Mouse (Mus musculus): ENCODE measurements at regions not wholly inside any gene's neighbourhood (a gene's known extent, or its start where the extent isn't known, plus 50 kb on each side); places are given as distances from the start of the nearest gene placed in this dataset.

DNA sequence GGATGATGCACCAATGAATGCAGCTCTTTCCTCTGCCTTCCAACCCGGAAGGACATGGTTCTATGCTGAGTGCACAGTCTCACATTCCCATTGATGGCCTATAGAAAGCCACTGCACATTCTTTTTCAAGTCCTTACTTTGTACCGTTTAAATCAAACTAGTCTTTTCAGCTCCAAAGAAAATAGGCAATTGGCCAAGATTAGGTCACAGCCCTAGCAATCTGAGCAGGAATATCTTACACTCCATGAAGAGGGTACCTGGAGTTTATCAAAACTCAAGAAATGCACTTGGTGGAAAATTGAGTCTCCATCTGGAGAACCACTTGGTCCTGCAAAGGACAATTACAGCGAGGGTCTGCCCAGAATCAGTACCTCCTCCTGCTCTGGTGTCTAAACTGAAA lies 253.4 kb downstream of the Sox4 start:
- Histone ChIP-seq H3K9me3 (no peaks in the 10 kb centered on the region), H3K27me3 (no peaks in the 10 kb centered on the region), H3K9ac (no peak overlapping the region), H3K27ac (replicated peaks) (no peak overlapping the region), H3K4me2 (no peak overlapping the region), H3K4me3 (no peak overlapping the region), H3K36me3 (no peaks in the 10 kb centered on the region), H3K4me1 (replicated peaks) (peaks cover 10% of the 10 kb centered on the region)
- ATAC-seq (ENCODE audit: low FRiP score, low read depth), result 0 out of 2 replicates have a peak, but pooled peaks have one; percentile 15
- WGBS, result 73% methylated on average over 3 of the region's 3 CpGs

DNA sequence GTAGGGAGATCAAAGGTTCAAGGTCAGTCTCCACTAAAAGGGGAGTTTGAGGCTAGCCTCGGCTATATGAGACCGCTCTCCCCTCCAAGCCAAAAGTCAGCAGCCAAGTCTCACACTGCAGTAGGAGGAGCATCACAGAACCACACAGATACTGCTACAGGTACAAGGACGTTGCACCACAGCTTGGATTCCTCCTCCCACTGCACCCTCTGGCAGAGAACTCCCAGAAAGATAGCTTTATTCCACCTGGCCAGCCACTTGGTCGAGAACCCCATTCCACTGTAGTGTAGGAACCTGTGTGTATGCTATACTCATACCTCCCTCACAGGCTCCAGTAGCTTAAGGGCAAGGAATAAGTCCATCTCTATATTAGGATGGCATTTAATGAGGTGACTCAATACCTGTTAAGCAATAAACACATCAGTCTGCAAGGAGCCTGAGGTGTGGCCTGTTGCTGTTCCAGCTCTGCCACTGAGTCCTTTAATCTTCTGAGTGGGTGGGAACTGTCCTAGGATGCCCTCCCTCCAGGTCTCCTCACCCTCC lies 254.0 kb downstream of the Sox4 start:
- H3K4me3 ChIP-seq, result no peak overlapping the region
- H3K9me3 ChIP-seq, result no peaks in the 10 kb centered on the region
- peaks cover 10% of the 10 kb centered on the region for H3K4me1 ChIP-seq (replicated peaks)
- H3K9ac ChIP-seq, result no peak overlapping the region
- WGBS, result 96% methylated on average over 4 of the region's 4 CpGs
- no peak overlapping the region for H3K4me2 ChIP-seq
- ATAC-seq (ENCODE audit: low FRiP score, low read depth), result peak; percentile 30; the same call in 1 of the 2 replicates
- no peak overlapping the region for H3K27ac ChIP-seq (replicated peaks)
- no peaks in the 10 kb centered on the region for H3K27me3 ChIP-seq
- no peaks in the 10 kb centered on the region for H3K36me3 ChIP-seq

DNA sequence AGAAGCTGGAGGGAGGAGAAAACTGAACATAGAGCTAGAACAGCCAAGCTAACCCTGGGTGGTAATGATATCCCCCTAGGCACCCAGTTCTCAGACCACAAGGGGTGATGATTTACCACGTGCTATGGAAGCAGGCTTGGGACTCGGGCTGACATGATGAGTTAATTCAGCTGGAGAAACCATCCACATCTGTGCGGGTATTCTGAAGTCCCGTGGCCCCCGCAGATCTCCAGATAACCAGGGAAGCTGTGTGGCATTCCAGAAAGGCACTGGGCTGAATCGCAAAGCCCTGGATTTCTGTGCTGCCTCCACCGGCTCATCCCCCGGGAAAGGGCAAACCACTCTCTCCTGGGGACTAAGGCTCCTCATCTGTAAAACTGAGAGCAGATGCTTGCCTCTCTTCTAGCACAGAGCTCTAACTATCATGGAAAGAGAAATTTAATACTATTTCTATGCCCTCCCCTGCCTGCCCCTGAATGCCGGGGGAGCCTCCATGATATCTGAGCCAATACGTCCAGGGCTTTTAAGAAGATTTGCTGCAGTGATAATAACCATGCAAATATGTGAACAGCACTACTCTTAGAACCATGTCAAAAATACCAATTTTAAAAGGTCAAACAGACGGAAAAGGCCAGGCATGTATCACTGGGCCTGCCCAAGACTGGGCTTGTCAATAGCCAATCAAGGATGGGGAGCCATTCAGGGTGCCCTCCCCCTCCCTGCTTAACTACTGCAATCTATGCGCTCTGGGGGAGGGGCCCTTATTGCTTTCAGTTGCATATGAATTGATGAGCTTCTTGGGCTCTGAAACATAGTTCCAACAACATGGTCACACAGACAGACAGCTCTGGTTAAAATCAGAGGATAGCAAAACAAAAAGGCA lies 255.5 kb downstream of the Sox4 start:
- Histone ChIP-seq H3K36me3 (no peaks in the 10 kb centered on the region), H3K4me3 (no peak overlapping the region), H3K27ac (replicated peaks) (no peak overlapping the region), H3K4me1 (replicated peaks) (peaks cover 10% of the 10 kb centered on the region), H3K9me3 (no peaks in the 10 kb centered on the region), H3K4me2 (no peak overlapping the region), H3K9ac (no peak overlapping the region), H3K27me3 (no peaks in the 10 kb centered on the region)
- 19% methylated on average over 12 of the region's 12 CpGs for WGBS
- peak; percentile 50; the same call in 1 of the 2 replicates for ATAC-seq (ENCODE audit: low FRiP score, low read depth)

DNA sequence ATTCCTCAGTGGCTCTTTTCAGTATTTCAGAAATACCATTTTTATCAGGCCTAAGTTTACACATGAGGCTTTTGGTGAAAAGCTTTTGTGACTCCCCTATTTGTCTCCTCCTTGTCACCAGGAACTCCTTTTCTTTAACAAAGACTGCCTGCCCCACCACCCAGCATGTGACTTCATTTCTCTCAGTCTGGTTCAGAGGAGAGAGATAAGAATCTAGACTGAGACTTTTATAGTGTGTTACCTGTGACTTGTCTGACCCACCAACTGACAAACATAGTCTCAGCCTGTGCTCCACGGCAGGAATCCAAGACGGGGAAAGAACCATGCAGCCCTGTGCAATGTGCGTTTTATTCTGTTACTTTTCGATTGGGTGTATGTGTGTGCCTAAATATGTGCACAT lies 260.4 kb downstream of the Sox4 start:
- 64% methylated on average over 4 of the region's 4 CpGs for WGBS
- Histone ChIP-seq H3K9ac (no peak overlapping the region), H3K27me3 (no peaks in the 10 kb centered on the region), H3K4me1 (replicated peaks) (peaks cover 6% of the 10 kb centered on the region), H3K4me3 (no peak overlapping the region), H3K9me3 (no peaks in the 10 kb centered on the region), H3K36me3 (no peaks in the 10 kb centered on the region), H3K27ac (replicated peaks) (no peak overlapping the region), H3K4me2 (no peak overlapping the region)
- no peak for ATAC-seq (ENCODE audit: low FRiP score, low read depth)

DNA sequence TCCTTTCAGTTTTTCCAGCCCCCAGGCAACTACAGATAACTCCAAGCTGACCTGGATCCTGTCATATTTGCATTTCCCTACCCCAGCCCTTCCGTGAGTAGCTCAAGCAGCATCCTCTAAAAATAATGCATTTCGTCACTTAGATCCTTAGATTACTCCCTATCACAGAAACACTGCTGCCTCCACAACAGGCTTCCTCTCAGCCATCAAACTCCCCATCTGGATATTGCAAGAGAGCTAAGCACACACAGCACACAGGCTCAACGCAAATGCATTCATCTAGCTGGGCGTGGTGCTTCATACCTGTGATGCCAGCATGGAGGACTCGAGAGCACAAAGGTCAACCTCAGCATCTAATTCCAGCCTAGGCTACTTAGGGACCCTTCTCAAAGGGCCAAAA lies 260.9 kb downstream of the Sox4 start:
- no peaks in the 10 kb centered on the region for H3K36me3 ChIP-seq
- H3K4me1 ChIP-seq (replicated peaks), result peaks cover 1% of the 10 kb centered on the region
- H3K9me3 ChIP-seq, result no peaks in the 10 kb centered on the region
- H3K9ac ChIP-seq, result no peak overlapping the region
- no peaks in the 10 kb centered on the region for H3K27me3 ChIP-seq
- 71% methylated on average over 5 of the region's 5 CpGs for WGBS
- ATAC-seq (ENCODE audit: low FRiP score, low read depth), result no peak
- no peak overlapping the region for H3K4me2 ChIP-seq
- H3K27ac ChIP-seq (replicated peaks), result no peak overlapping the region
- H3K4me3 ChIP-seq, result no peak overlapping the region

DNA sequence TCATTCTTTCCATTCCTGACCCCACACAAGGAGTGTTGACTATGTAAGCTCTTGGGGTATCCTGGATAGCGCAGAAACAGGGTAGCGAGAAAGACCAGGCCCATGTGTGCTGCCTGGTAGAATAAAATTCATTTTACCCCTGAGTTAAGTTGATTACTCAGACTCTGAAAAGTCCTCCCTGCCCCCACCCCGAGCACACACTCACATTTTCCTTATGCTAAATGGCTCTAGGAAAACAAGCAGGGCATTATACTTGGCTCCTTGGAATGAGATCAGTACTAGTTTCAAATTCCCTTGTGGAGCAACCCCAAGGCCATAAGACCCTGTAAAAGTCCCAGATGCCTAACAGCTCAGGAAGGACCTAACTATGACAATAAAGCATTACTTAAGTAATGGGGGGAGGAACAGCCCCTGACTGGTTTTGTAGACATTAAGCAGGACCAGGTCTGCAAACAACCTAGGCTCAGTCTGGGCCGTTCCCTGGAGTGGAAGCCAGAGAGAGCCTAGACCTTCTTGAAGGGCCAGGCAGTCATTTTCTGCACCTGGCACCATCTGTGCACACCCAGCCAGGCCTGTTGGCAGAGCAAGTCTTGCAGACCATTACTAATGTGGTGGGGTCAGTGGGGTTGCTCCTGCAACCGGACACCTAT lies 262.9 kb downstream of the Sox4 start:
- Histone ChIP-seq H3K27ac (replicated peaks) (peak overlapping the region; percentile 14; the same call in 1 of the 2 replicates), H3K4me3 (no peak overlapping the region), H3K36me3 (no peaks in the 10 kb centered on the region), H3K27me3 (no peaks in the 10 kb centered on the region), H3K9ac (no peak overlapping the region), H3K4me2 (no peak overlapping the region), H3K9me3 (no peaks in the 10 kb centered on the region), H3K4me1 (replicated peaks) (no peaks in the 10 kb centered on the region; the same call in 1 of the 2 replicates)
- WGBS, result 61% methylated on average over 5 of the region's 5 CpGs
- ATAC-seq (ENCODE audit: low FRiP score, low read depth), result 0 out of 2 replicates have a peak, but pooled peaks have one; percentile 30

DNA sequence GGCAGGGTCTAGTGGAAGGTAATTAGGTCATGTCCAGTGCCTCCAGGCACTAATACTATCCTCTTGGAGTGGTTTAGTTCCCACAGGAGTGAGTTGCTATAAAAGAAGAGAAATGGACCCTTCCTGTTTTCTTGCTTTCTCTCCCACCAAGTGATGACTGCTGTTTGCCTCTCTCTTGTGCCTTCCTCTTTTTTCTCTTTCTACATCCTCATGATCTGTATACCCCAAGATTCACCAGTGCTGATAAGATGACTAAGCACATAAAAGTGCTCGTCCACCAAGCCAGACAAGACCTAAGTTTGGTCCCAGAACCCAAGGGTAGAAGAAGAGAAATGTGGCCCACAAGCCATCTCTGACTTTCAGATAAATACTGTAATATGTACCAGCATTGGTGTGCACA lies 265.7 kb downstream of the Sox4 start:
- Histone ChIP-seq H3K4me3 (no peak overlapping the region), H3K27me3 (no peaks in the 10 kb centered on the region), H3K9ac (no peak overlapping the region), H3K27ac (replicated peaks) (no peak overlapping the region), H3K9me3 (no peaks in the 10 kb centered on the region), H3K4me2 (no peak overlapping the region), H3K4me1 (replicated peaks) (no peaks in the 10 kb centered on the region; the same call in 1 of the 2 replicates), H3K36me3 (no peaks in the 10 kb centered on the region)
- ATAC-seq (ENCODE audit: low FRiP score, low read depth), result no peak
- 100% methylated on average over 1 of the region's 1 CpGs for WGBS

DNA sequence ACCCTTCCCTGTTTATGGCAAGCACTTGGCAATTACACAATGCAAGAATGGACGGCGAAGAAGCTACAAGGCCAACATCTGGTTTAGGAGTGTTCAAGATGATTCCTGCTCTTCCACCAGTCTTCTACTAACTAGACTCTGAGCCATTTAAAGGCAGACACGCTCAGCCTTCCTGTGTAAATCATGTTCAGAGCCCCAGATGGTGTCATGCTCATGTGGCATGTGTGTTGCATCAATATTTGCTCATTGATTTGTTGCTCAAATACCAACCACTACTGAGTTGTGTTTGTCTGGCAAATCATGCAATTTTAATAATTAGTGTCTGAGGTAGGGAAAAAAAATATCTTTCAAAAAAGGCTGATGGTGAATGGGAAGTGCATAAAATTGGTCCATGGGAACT lies 269.2 kb downstream of the Sox4 start:
- no peaks in the 10 kb centered on the region for H3K4me1 ChIP-seq (replicated peaks)
- no peak for ATAC-seq (ENCODE audit: low FRiP score, low read depth)
- H3K27ac ChIP-seq (replicated peaks), result no peak overlapping the region
- H3K4me3 ChIP-seq, result no peak overlapping the region
- H3K9ac ChIP-seq, result no peak overlapping the region
- 88% methylated on average over 3 of the region's 3 CpGs for WGBS
- H3K4me2 ChIP-seq, result no peak overlapping the region
- H3K36me3 ChIP-seq, result no peaks in the 10 kb centered on the region
- no peaks in the 10 kb centered on the region for H3K27me3 ChIP-seq
- H3K9me3 ChIP-seq, result no peaks in the 10 kb centered on the region

DNA sequence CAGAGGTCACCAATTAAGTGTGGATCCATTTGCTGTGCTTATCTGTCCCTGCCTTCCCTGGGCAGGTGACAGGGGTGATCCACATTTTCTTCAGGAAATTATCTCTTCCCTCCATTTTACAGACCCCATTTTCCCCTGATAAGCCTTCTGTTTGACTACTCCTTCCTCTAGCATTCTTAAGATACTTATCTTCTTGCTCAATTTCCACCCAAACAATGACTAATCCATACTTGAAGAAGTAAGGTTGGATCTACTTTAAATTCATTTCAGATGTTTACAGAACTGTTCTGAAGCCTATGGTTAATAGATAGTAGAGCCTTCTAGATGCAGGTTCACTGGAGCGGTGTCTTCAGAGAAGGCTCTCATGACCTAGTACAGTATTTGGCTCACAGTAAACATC lies 273.2 kb downstream of the Sox4 start:
- Histone ChIP-seq H3K4me2 (no peak overlapping the region), H3K4me1 (replicated peaks) (no peaks in the 10 kb centered on the region), H3K36me3 (no peaks in the 10 kb centered on the region), H3K27me3 (no peaks in the 10 kb centered on the region), H3K9ac (no peak overlapping the region), H3K9me3 (no peaks in the 10 kb centered on the region), H3K4me3 (no peak overlapping the region), H3K27ac (replicated peaks) (no peak overlapping the region)
- 90% methylated on average over 1 of the region's 1 CpGs for WGBS
- no peak for ATAC-seq (ENCODE audit: low FRiP score, low read depth)

DNA sequence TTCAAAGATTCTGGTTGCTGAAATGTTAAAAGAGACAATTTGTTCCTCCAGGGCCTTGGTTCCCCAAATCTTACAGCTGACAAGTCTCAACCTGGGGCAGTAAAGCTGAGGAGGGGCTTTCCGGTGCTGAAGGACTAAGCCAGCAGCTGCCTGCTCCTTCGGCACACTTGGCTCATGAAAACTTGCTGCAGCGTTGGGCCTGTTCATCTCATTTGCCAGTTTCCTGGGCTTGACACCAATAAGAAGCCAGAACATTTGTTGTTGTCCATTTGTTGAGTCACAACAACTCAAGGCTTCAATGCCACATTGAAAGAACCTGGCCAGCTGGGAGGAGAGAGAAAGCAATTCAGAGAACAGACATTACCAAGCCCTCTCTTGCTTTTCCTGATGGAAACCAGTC lies 279.9 kb downstream of the Sox4 start:
- Histone ChIP-seq H3K9ac (no peak overlapping the region), H3K9me3 (no peaks in the 10 kb centered on the region), H3K36me3 (no peaks in the 10 kb centered on the region), H3K4me3 (no peak overlapping the region), H3K27me3 (no peaks in the 10 kb centered on the region), H3K27ac (replicated peaks) (no peak overlapping the region), H3K4me2 (no peak overlapping the region), H3K4me1 (replicated peaks) (no peaks in the 10 kb centered on the region)
- WGBS, result 78% methylated on average over 3 of the region's 3 CpGs
- no peak for ATAC-seq (ENCODE audit: low FRiP score, low read depth)

DNA sequence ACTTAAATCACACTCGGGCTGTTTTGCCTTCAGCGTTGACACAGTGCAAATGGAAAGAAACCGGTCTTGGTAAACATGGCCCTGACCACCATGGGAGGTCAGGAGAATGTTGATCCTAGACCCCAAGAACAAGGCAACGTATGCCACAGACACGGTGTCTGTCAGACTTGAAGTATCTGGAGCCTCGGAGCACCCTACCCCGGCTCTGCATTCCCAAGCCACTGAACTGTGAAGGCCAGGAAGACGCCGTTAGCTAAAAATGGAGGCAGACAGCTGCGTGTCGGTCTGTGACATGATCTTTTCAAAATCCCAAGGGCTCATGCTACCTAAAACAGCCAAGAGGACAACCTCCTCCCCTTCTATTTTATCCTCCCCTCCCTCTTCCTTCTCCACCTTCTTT lies 282.0 kb downstream of the Sox4 start:
- Histone ChIP-seq H3K27me3 (no peaks in the 10 kb centered on the region), H3K4me3 (no peak overlapping the region), H3K9me3 (no peaks in the 10 kb centered on the region), H3K36me3 (no peaks in the 10 kb centered on the region), H3K4me1 (replicated peaks) (no peaks in the 10 kb centered on the region), H3K9ac (no peak overlapping the region), H3K27ac (replicated peaks) (no peak overlapping the region), H3K4me2 (no peak overlapping the region)
- WGBS, result 47% methylated on average over 11 of the region's 11 CpGs
- ATAC-seq (ENCODE audit: low FRiP score, low read depth), result peak; percentile 61; the same call in 1 of the 2 replicates

DNA sequence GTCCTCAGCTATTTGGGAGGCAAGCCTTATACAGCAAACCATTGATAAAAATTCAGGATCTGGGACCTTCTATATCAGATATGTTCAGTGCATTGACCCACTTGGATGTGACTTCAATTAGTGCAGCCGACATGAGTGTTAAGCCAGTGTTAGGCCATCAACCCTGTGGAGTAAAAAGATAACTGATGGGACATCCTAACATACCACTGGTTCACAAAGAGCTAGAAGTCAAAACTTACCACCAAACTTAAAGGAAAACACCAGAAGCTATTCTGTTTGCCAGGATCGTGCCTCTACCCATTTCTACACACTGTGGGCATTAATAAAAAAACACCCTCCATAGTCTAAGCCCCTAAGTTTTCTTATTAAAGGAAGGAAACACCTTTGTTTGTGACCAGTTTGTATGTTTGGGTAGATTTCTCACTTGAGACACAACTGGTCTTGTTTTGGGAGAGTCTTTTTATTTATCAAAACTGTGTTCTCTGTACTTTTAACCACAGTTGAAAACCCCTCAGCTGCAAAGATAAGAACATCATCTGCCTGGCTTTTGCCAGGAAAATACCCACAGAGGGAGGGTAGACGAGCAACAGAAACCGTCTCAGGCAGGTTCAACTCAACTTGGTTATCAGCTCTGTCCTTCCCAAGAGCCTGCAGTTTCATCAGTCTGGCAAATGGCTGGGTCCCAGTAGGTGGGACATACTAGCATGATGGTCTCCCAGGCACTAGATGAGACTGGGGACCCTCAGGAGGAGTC lies 283.5 kb downstream of the Sox4 start:
- H3K4me2 ChIP-seq, result no peak overlapping the region
- H3K27me3 ChIP-seq, result no peaks in the 10 kb centered on the region
- 94% methylated on average over 4 of the region's 4 CpGs for WGBS
- H3K36me3 ChIP-seq, result no peaks in the 10 kb centered on the region
- H3K9ac ChIP-seq, result no peak overlapping the region
- H3K4me1 ChIP-seq (replicated peaks), result peaks cover 11% of the 10 kb centered on the region
- H3K9me3 ChIP-seq, result no peaks in the 10 kb centered on the region
- H3K4me3 ChIP-seq, result no peak overlapping the region
- ATAC-seq (ENCODE audit: low FRiP score, low read depth), result no peak
- H3K27ac ChIP-seq (replicated peaks), result no peak overlapping the region

All from hindbrain, embryonic 15.5 days (tissue).